Mouse (Mus musculus) stomach, embryonic 14.5 days (tissue): ENCODE results near the gene Cacng1. TPM values are rescaled to one million over a fixed set of nuclear protein-coding genes. Genes with fewer than 3 reads are reported as not detected.

Source experiments
- ATAC-seq: fragments of 200-750 bp; cut with Nextera tagmentation; 2 replicates; pipeline ENCODE4 v1.8.0; 2017; ENCODE audit warnings: low read depth, moderate TSS enrichment; ENCODE audit not compliant: insufficient number of reproducible peaks, insufficient read depth, low FRiP score
- H3K27ac ChIP-seq: fragments of 300-500 bp; sonication (generic); 2 replicates; pipeline ENCODE4 v1.5.1; 2014; ENCODE audit warnings: mild to moderate bottlenecking, low read length, moderate library complexity, mixed read lengths
- H3K27me3 ChIP-seq: fragments of 300-500 bp; sonication (generic); 2 replicates; pipeline ENCODE4 v1.6.1; 2014; ENCODE audit warnings: low read length, control low read depth, mixed read lengths; ENCODE audit not compliant: control insufficient read depth, insufficient read depth
- H3K36me3 ChIP-seq: fragments of 300-500 bp; sonication (generic); 2 replicates; pipeline ENCODE4 v1.6.1; 2014; ENCODE audit warnings: mild to moderate bottlenecking, control low read depth, low read length, moderate library complexity, mixed read lengths; ENCODE audit not compliant: control insufficient read depth, insufficient read depth
- H3K4me1 ChIP-seq: fragments of 300-500 bp; sonication (generic); 2 replicates; pipeline ENCODE4 v1.6.1; 2014; ENCODE audit warnings: low read length, control low read depth, mixed read lengths; ENCODE audit not compliant: control insufficient read depth, insufficient read depth
- H3K4me2 ChIP-seq: fragments of 300-500 bp; sonication (generic); replicated peaks from 2 replicates; pipeline ENCODE4 v1.6.1; 2014; ENCODE audit warnings: low read depth, low read length, control low read depth
- H3K4me3 ChIP-seq: fragments of 300-500 bp; sonication (generic); 2 replicates; pipeline ENCODE4 v1.5.1; 2014; ENCODE audit warnings: low read depth, low read length, control low read depth
- H3K9ac ChIP-seq: fragments of 300-500 bp; sonication (generic); replicated peaks from 2 replicates; pipeline ENCODE4 v1.6.1; 2014; ENCODE audit warnings: low read depth, mild to moderate bottlenecking, control low read depth, low read length, moderate library complexity, mixed read lengths
- H3K9me3 ChIP-seq: fragments of 300-500 bp; sonication (generic); 2 replicates; pipeline ENCODE4 v1.6.1; 2016; ENCODE audit warnings: low read depth, low read length, control low read depth; ENCODE audit not compliant: control insufficient read depth
- WGBS: fragments of 180-500 bp; shearing (Covaris S2); extraction: QIAGEN DNeasy Blood & Tissue Kit; methylation state at CpG from one replicate; pipeline ENCODE4 v1.1.7; 2014; 5-methylcytosine and 5-hydroxymethylcytosine counted together
- polyA plus RNA-seq: library from polyadenylated mRNA; unstranded; fragments of >200 nt; fragmentation: Nextera tagmentation; extraction: Ambion mirVana; gene quantifications from 2 replicates; pipeline ENCODE4 v1.2.1, GENCODE M21; 2014

The Cacng1 gene
- polyA plus RNA-seq, 1 experiment from 2014 or later: not detected

DNA sequence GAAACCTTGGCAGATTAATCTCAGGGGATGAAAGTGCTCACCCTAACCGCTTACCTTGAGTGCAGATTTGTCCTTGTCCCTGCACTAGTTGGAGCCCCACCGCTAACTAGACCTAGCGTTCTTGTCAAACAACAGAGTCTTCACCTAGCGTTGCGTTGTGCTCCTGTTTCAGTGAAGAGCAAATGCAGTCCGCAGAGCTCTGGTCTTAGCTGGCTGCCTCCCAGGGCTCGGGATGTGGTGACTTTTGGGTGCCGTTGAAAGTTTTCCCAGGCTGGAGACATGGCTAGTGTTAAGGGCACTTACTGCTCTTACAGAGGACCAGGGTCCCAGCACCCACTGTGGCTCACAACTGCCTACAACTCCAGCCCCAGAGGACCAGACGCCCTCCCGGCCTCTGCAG is 41.1 kb downstream of the Cacng1 start:
- ATAC-seq: no peak
- no peaks in the 10 kb centered on the region for H3K4me1 ChIP-seq
- peaks cover 20% of the 10 kb centered on the region for H3K36me3 ChIP-seq
- no peaks in the 10 kb centered on the region for H3K27me3 ChIP-seq
- no peak overlapping the region for H3K4me3 ChIP-seq
- H3K9ac ChIP-seq: no peak overlapping the region
- H3K27ac ChIP-seq: no peak overlapping the region
- WGBS: 85% methylated on average over 10 of the region's 10 CpGs
- no peaks in the 10 kb centered on the region for H3K9me3 ChIP-seq
- no peak overlapping the region for H3K4me2 ChIP-seq

DNA sequence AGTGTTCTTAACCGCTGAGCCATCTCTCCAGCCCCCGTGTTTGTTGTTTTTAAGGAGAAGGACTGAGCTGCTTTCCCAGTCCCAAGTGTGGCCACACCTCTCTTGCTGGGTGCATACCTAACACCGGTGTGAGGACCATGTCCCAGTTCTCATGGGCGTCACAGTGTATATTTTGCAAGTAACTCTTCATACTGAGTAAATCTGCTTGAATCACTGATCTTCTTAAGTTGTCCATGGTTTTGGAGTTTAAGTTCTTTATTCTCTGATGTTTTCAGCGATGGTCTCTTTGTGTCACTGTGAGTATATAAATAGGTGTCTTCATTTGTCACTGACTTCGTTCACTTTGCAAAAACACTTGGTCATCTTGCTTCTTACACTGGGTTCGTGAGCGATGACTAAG is 41.7 kb downstream of the Cacng1 start:
- Histone ChIP-seq H3K4me1 (no peaks in the 10 kb centered on the region), H3K4me3 (no peak overlapping the region), H3K9ac (no peak overlapping the region), H3K4me2 (no peak overlapping the region), H3K27me3 (no peaks in the 10 kb centered on the region), H3K9me3 (no peaks in the 10 kb centered on the region), H3K36me3 (peaks cover 24% of the 10 kb centered on the region), H3K27ac (no peak overlapping the region)
- ATAC-seq: no peak
- WGBS: 89% methylated on average over 8 of the region's 8 CpGs

DNA sequence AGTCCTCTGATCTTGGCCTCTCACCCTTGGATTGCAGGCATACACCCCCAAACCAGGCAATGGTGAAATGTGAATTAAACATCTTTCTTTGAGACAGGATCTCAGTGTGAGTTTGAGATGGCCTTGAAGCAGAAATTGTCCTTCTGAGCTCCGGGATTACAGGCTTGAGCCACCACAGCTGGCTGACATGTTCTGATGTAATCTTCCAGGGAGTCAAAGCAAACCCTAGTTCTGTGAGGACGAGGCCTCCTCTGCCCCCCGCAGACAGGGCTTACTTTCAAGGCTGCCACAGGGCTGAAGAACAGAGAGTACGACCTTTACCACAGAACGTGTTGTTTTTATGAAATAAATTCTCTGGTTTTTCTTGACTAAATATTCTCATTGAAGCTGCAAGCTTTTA is 42.3 kb downstream of the Cacng1 start:
- Histone ChIP-seq H3K4me3 (no peak overlapping the region), H3K9me3 (no peaks in the 10 kb centered on the region), H3K27ac (no peak overlapping the region), H3K27me3 (no peaks in the 10 kb centered on the region), H3K9ac (no peak overlapping the region), H3K36me3 (peaks cover 29% of the 10 kb centered on the region), H3K4me1 (no peaks in the 10 kb centered on the region), H3K4me2 (no peak overlapping the region)
- whole genome bisulfite sequencing: 64% methylated on average over 5 of the region's 5 CpGs
- no peak for ATAC-seq

DNA sequence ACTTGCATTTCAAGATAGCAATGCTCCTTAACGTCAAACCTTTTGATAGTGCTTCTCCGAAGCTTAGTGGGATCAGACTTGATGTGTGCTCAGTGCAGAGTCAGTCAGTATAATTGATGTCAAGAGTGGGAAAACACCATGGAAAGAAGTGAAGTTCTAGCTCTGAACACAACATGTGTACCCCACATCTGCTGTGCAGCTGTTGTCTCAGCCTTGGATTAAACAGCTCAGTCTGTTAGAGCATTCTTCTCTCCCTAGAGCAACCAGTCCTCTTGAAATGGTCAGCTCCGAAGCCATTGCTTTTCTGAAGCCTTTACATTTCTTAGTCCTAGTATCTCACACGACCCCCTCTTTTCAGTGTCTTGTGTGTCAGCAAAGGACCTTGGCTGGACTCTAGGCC is 47.3 kb downstream of the Cacng1 start:
- Histone ChIP-seq H3K4me2 (no peak overlapping the region), H3K9ac (no peak overlapping the region), H3K36me3 (peaks cover 55% of the 10 kb centered on the region), H3K27me3 (no peaks in the 10 kb centered on the region), H3K4me3 (no peak overlapping the region), H3K27ac (no peak overlapping the region), H3K4me1 (no peaks in the 10 kb centered on the region), H3K9me3 (no peaks in the 10 kb centered on the region)
- 66% methylated on average over 4 of the region's 4 CpGs for WGBS
- ATAC-seq: no peak

DNA sequence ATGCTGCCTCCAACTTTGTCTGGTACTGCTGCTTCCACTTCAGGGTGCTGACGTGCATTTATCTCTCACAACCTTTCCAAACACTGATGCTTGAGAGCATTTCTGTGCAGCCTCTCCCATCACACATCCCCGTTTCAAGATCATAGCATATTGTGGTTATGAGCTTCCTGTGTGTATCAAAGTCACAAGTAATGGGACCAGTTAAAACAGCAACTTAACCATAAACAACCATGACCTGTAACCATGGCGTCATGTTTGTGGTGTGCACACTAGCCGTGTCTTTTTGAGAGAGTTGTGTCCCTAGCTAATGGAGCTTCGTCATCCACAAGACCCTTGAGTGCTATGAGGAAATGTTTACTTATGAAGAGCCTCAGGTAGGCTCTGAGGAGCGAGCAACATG is 48.1 kb downstream of the Cacng1 start:
- Histone ChIP-seq H3K9me3 (no peaks in the 10 kb centered on the region), H3K9ac (no peak overlapping the region), H3K4me1 (no peaks in the 10 kb centered on the region), H3K27ac (no peak overlapping the region), H3K4me3 (no peak overlapping the region), H3K27me3 (no peaks in the 10 kb centered on the region), H3K4me2 (no peak overlapping the region), H3K36me3 (peaks cover 55% of the 10 kb centered on the region)
- no peak for ATAC-seq
- WGBS: 88% methylated on average over 6 of the region's 6 CpGs

DNA sequence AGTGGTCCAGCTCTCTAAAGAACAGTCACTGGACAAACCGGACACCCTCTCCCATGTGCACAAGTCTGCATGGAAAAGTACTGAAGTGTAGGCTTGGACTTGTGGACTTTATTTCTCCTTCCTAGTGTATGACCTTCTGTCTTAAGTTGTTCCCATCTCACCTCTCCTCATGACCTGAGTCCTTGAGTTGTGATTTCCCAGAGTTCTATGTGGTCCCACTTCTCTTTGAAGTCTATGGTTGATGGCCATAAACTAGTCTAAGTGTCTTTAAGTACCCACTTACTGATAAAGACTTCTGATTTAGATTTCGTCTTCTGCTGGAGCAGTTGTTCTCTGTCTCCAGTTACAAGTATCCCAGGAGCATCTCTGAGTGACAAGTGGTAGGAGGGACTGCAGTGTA is 48.8 kb downstream of the Cacng1 start:
- no peaks in the 10 kb centered on the region for H3K4me1 ChIP-seq
- H3K27ac ChIP-seq: no peak overlapping the region
- no peak overlapping the region for H3K4me2 ChIP-seq
- H3K27me3 ChIP-seq: no peaks in the 10 kb centered on the region
- 73% methylated on average over 2 of the region's 2 CpGs for WGBS
- H3K9ac ChIP-seq: no peak overlapping the region
- H3K36me3 ChIP-seq: peaks cover 51% of the 10 kb centered on the region
- no peak overlapping the region for H3K4me3 ChIP-seq
- no peaks in the 10 kb centered on the region for H3K9me3 ChIP-seq
- ATAC-seq: no peak

DNA sequence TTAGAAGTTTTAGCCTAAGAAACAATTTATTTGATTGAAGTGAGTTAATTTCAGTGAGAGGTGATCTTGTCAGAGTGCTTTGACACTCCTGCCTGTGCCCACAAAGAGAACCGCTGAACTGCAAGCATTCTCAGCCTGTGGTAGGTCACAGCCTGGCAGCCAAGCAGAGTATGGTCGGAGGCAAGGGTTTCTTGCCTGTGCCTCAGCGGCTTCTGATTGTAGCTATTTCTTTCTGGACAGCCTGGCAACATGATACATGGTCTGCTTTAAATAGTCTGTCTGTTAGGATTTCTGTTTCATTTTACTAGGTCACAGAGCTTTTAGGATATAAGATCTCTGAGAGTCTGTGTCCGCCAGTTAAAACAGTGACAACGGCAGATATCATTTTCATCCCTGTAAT is 53.7 kb downstream of the Cacng1 start:
- Histone ChIP-seq H3K4me3 (no peak overlapping the region), H3K27me3 (no peaks in the 10 kb centered on the region), H3K9me3 (no peaks in the 10 kb centered on the region), H3K4me1 (no peaks in the 10 kb centered on the region), H3K9ac (no peak overlapping the region), H3K4me2 (no peak overlapping the region), H3K36me3 (peaks cover 28% of the 10 kb centered on the region), H3K27ac (no peak overlapping the region)
- ATAC-seq: no peak
- 84% methylated on average over 5 of the region's 5 CpGs for WGBS

DNA sequence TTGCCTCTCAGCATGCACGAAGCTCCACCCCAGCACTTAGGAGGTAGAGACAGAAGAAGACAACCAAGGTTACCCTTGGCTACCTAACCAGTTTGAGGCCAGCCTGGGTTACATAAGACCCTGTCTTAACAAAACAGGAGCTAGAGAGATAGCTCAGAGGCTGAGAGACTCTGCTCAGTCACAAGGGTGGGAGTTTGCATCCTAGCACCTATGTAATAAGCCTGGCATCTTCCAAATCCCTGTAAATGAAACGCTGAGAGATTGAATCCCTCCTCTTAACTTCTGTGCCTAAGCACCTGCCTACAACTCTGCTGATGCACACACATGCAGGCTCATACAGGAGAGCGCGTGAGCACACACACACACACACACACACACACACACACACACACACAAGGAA is 55.9 kb downstream of the Cacng1 start:
- peaks cover 19% of the 10 kb centered on the region for H3K36me3 ChIP-seq
- H3K27me3 ChIP-seq: no peaks in the 10 kb centered on the region
- H3K4me1 ChIP-seq: no peaks in the 10 kb centered on the region
- H3K27ac ChIP-seq: no peak overlapping the region
- 90% methylated on average over 4 of the region's 4 CpGs for WGBS
- no peak overlapping the region for H3K4me3 ChIP-seq
- no peaks in the 10 kb centered on the region for H3K9me3 ChIP-seq
- H3K9ac ChIP-seq: no peak overlapping the region
- no peak overlapping the region for H3K4me2 ChIP-seq
- no peak for ATAC-seq

DNA sequence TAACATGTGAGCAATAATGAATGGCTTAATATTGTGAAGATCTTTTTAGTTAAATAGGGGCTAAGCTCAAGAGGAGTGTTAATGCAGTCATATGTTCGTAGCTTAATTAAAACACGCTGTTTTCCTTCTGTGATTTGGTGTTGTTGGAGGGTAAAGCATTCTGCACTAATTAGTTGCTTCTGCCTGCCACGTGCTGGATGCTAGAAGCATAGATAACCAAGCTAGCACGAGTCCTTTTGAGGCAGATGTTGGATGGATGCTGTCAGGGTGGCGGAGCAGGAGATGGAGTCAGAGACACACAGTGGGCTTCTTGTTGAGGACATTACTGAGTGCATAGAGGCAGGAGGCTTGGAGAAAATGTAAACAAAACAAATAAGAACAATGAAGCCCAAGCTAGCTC is 59.2 kb downstream of the Cacng1 start:
- Histone ChIP-seq H3K27me3 (no peaks in the 10 kb centered on the region), H3K4me2 (no peak overlapping the region), H3K4me3 (no peak overlapping the region), H3K9ac (no peak overlapping the region), H3K9me3 (no peaks in the 10 kb centered on the region), H3K4me1 (peaks cover 3% of the 10 kb centered on the region; the same call in 1 of the 2 replicates), H3K27ac (no peak overlapping the region), H3K36me3 (peaks cover 11% of the 10 kb centered on the region)
- WGBS: 90% methylated on average over 5 of the region's 5 CpGs
- ATAC-seq: no peak
